Mouse (Mus musculus) heart, postnatal 0 days (tissue): ENCODE measurements around the gene Slco2b1.

Source experiments
- CTCF ChIP-seq: IDR thresholded peaks from 2 replicates; pipeline ENCODE4 v1.5.1; 2016; ENCODE audit warnings: antibody characterized with exemption, control low read depth, low read depth
- EP300 ChIP-seq: IDR thresholded peaks from 2 replicates; pipeline ENCODE4 v1.6.1; 2016; ENCODE audit warnings: antibody characterized with exemption, low read depth

DNA sequence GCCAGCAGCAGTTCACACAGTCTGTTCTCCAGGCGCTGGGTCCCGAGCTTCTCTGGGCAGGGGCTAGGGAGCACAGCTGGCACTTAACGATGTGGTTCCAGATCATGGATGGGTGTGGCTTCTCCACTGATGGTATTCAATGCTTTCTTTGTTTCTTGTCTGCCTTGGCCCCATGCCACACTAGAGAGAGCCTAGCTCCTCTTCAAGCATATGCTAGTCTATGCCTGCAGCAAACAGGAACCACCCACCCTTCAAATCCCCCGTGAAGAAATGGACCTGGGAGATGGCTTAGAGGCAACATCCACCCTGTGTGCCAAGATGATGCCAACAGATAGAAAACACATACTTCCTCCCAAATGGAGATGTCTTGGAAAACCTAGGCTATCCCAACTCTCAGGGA lies 27.1 kb downstream of the Slco2b1 start:
- TF ChIP-seq EP300 (no peak), CTCF (no peak)
